Mouse (Mus musculus) limb, embryonic 13.5 days (tissue): Measurements from ENCODE around the gene Gsk3b. TPM values are rescaled to one million over a fixed set of nuclear protein-coding genes. Genes with fewer than 3 reads are reported as not detected.

Source experiments
- ATAC-seq: fragments of 200-750 bp; cut with Nextera tagmentation; 2 replicates; pipeline ENCODE4 v1.8.0; 2017; ENCODE audit warnings: low read depth, moderate number of reproducible peaks, moderate TSS enrichment; ENCODE audit not compliant: low FRiP score
- H3K27ac ChIP-seq: fragments of 300-500 bp; sonication (generic); 2 replicates; pipeline ENCODE4 v1.5.1; 2015; ENCODE audit warnings: inconsistent platforms, mild to moderate bottlenecking, moderate library complexity
- H3K27me3 ChIP-seq: fragments of 300-500 bp; sonication (generic); 2 replicates; pipeline ENCODE4 v1.6.1; 2015; ENCODE audit warnings: mild to moderate bottlenecking, inconsistent platforms
- H3K36me3 ChIP-seq: fragments of 300-500 bp; sonication (generic); 2 replicates; pipeline ENCODE4 v1.6.1; 2015; ENCODE audit warnings: inconsistent platforms, mild to moderate bottlenecking, moderate library complexity
- H3K4me1 ChIP-seq: fragments of 300-500 bp; sonication (generic); 2 replicates; pipeline ENCODE4 v1.6.1; 2015; ENCODE audit warnings: inconsistent platforms
- H3K4me2 ChIP-seq: fragments of 300-500 bp; sonication (generic); replicated peaks from 2 replicates; pipeline ENCODE4 v1.6.1; 2015; ENCODE audit warnings: inconsistent platforms, mild to moderate bottlenecking, moderate library complexity
- H3K4me3 ChIP-seq: fragments of 300-500 bp; sonication (generic); 2 replicates; pipeline ENCODE4 v1.5.1; 2015; ENCODE audit warnings: moderate library complexity, mild to moderate bottlenecking, inconsistent platforms
- H3K9ac ChIP-seq: fragments of 300-500 bp; sonication (generic); 2 replicates; pipeline ENCODE4 v1.6.1; 2015; ENCODE audit warnings: mild to moderate bottlenecking, inconsistent platforms
- H3K9me3 ChIP-seq: fragments of 300-500 bp; sonication (generic); 2 replicates; pipeline ENCODE4 v1.6.1; 2016; ENCODE audit warnings: inconsistent platforms
- WGBS: fragments of 180-500 bp; shearing (Covaris S2); methylation state at CpG from one replicate; pipeline ENCODE4 v1.1.7; 2015; 5-methylcytosine and 5-hydroxymethylcytosine counted together
- polyA plus RNA-seq: library from polyadenylated mRNA; unstranded; fragments of >200 nt; fragmentation: Nextera tagmentation; extraction: Ambion mirVana; gene quantifications from 2 replicates; pipeline ENCODE4 v1.2.1, GENCODE M21; 2015

The Gsk3b gene
- polyA plus RNA-seq, 1 experiment from 2014 or later: 69.3 TPM

- Histone ChIP-seq H3K27ac (no peak overlapping the region), H3K9ac (no peak overlapping the region), H3K36me3 (no peaks in the 10 kb centered on the region), H3K4me1 (peaks cover 5% of the 10 kb centered on the region; the same call in 1 of the 2 replicates), H3K27me3 (no peaks in the 10 kb centered on the region), H3K4me3 (no peak overlapping the region), H3K4me2 (no peak overlapping the region), H3K9me3 (no peaks in the 10 kb centered on the region)
- ATAC-seq: no peak
- 14% methylated on average over 6 of the region's 6 CpGs for WGBS
Observed at GRCm38 (mm10) chr16:38288851-38289250, 200.1 kb downstream of the Gsk3b start.

- Histone ChIP-seq H3K4me3 (no peak overlapping the region), H3K27me3 (no peaks in the 10 kb centered on the region), H3K4me2 (no peak overlapping the region), H3K9me3 (no peaks in the 10 kb centered on the region), H3K4me1 (peaks cover 8% of the 10 kb centered on the region), H3K27ac (no peak overlapping the region), H3K9ac (no peak overlapping the region), H3K36me3 (no peaks in the 10 kb centered on the region)
- 83% methylated on average over 2 of the region's 2 CpGs for WGBS
- ATAC-seq: no peak
Observed at GRCm38 (mm10) chr16:38290151-38290550, 201.3 kb downstream of the Gsk3b start.

GRCm38 (mm10) chr16:38294685-38295348, 206.0 kb downstream of the Gsk3b start, which contains the start of gene Nr1i2:
Nr1i2 (minus strand) TSS chr16:38294824.
- Histone ChIP-seq H3K4me3 (no peak within 1 kb of the TSS), H3K4me2 (no peak within 1 kb of the TSS), H3K27me3 (no peaks in the 10 kb centered on the region), H3K36me3 (no peaks in the 10 kb centered on the region), H3K9ac (no peak within 1 kb of the TSS), H3K9me3 (no peaks in the 10 kb centered on the region), H3K27ac (no peak within 1 kb of the TSS), H3K4me1 (peaks cover 10% of the 10 kb centered on the region)
- WGBS: 64% methylated on average over 7 of the region's 7 CpGs
- no peak for ATAC-seq

GRCm38 (mm10) chr16:38295349-38295930, 206.6 kb downstream of the Gsk3b start:
- H3K9ac ChIP-seq: no peak overlapping the region
- peaks cover 10% of the 10 kb centered on the region for H3K4me1 ChIP-seq
- WGBS: 49% methylated on average over 5 of the region's 5 CpGs
- H3K27ac ChIP-seq: no peak overlapping the region
- H3K36me3 ChIP-seq: no peaks in the 10 kb centered on the region
- no peak for ATAC-seq
- no peaks in the 10 kb centered on the region for H3K9me3 ChIP-seq
- no peak overlapping the region for H3K4me2 ChIP-seq
- H3K27me3 ChIP-seq: no peaks in the 10 kb centered on the region
- H3K4me3 ChIP-seq: no peak overlapping the region

Other genes with a start within 250 kb of the Gsk3b start
- 0.13 and 0.22 TPM in 2 replicates for gene Gm36028, start 227.9 kb upstream of the Gsk3b start, polyA plus RNA-seq
- 58.9 and 62.3 TPM in 2 replicates for gene Lrrc58, start 220.6 kb upstream of the Gsk3b start, polyA plus RNA-seq
- 0.88 and 0.95 TPM in 2 replicates for gene Gpr156, start 172.5 kb upstream of the Gsk3b start, polyA plus RNA-seq
- gene Nr1i2, start 205.8 kb downstream of the Gsk3b start, polyA plus RNA-seq: not detected in 2 replicates